Mouse (Mus musculus): Measurements from ENCODE around the gene Tmem203.
"Not testable (repeated sequence)": the region's sequence is repeated elsewhere in the genome, so short reads cannot be mapped to it uniquely, and the experiment has no call there.

Tmem203 gene

DNA sequence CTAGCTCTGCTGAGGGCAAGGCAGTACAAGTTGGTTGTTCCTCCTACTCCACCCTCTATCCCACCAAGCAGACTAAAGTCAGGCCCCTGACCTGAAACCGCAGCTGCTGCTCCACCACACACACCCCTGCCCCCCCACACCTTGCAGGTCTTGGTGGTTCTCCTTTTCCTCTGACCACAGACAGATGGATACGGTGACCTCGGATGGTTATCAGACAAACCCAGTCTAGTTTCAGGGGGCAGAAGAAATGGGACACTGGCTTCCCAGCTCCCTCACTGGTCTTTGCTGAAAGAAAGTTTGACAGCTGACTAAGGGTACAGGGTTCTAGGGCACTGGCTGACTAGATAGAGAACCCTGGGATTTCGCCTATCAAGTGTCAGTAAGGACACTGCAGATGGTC is 21.8 kb upstream of the Tmem203 start:
- no peak for DNase-seq (ENCODE audit: low spot score in 2 of 2)

DNA sequence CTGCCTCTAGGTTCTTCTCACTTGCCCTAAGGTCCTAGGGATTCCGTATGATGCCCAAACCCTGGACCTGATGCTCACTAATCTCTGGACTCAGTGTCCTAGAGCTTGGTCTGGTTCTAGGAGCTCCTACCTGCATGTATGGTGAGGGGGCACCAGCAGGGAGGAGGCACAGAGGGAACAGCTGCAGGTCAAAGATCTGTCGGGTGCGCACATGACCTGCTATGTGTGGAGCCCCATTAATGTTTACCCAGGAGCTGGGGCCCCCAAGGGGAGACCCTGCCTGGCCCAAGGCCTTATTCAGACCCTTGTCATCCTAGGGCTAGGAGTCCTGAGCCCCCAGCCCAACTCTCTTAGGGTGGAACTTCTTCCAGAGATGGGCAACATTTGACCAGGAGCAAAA is 21.2 kb upstream of the Tmem203 start, which contains the start of gene Slc34a3:
Slc34a3 (minus strand) TSS at position 315 of the 400 bp plus-strand sequence.
- DNase-seq (ENCODE audit: low spot score in 2 of 2): no peak

- no peak for DNase-seq (ENCODE audit: low spot score in 2 of 2)
Observed at GRCm38 (mm10) chr2:25234551-25235220, 20.6 kb upstream of the Tmem203 start.

- DNase-seq (ENCODE audit: low spot score in 2 of 2): no peak
Observed at GRCm38 (mm10) chr2:25236614-25237013, 18.6 kb upstream of the Tmem203 start, which contains the start of gene Rnf224. Gene Rnf224 (minus strand): TSS chr2:25236787.

- DNase-seq (ENCODE audit: low spot score in 2 of 2): no peak
Observed at GRCm38 (mm10) chr2:25237522-25237921, 17.7 kb upstream of the Tmem203 start.

DNA sequence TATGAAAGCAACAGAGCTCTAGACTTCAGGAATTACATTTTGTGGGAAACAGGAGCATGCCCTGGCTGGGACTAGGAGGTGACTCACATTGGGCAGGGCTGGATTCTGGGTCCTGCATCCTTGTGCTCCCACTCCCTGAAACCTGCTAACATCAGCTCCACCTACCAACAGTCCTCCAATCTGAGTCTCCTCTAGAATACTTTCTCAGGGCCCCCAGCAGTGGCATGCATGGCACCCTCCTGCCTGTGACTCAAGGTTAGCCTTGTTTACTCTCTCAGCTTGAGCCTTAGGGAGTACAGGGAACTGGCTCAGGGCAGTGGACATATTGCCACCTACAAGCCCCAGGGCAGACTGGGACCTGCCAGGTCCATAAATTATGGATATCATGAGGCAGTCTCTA is 17.1 kb upstream of the Tmem203 start:
- no peak for DNase-seq (ENCODE audit: low spot score in 2 of 2)

GRCm38 (mm10) chr2:25239766-25240165 is 15.5 kb upstream of the Tmem203 start:
- no peak for DNase-seq (ENCODE audit: low spot score in 2 of 2)

DNA sequence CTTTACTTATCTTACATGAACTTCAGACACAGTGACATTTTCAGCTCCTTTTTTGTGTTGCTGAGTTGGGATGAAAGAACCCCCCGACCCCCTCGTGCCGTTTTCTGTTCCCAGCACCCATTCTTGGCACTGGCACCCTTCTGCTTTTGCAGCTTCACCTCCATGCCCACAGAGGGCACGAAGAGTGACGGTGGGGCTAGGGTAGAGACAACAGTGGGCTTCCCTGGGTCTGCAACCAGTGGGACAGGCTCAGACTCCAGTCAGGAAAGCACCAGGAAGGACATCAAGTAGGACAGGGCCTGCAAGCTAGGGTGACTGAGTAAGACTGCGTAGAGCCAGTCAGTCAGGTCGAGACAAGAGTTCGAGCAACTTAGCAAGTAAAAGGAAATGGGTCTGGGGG is 14.9 kb upstream of the Tmem203 start:
- DNase-seq (ENCODE audit: low spot score in 2 of 2): no peak

DNA sequence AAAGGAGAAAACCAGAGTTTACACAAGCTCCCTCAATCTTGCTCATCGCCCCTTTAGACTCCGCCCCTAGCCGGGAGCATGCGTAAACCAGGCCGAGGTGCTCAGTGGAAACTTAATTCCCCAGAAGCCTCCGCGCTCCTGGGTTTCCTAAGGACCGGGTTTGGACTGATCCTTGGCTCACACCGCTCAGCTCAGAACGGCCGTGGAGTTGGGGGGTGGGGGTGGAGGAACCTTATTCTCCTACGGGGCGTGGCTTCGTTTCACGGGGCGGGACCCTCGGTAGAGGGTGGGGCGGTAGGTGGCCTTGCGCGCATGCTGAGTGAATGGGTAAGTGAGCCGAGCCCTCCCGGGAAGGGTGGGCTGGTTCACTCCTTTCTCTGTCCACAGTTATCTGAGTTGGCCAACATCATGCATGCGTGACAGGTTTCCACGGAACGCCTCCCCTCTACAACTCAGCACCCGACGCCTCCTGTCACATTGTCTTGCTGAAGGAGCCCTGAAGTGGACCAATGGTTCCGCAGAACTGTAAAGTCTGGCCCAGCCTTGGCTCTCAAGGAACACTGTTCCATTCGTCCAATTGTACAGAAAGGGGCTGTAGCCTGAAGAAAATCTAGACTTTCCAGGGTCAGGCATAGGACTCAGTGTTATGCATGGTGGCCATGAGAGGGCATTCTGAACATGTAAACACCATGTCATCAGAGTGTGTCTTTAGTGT is 14.4 kb upstream of the Tmem203 start:
- DNase-seq (ENCODE audit: low spot score in 2 of 2): peak in 1 of 2 experiments; percentile 33

DNA sequence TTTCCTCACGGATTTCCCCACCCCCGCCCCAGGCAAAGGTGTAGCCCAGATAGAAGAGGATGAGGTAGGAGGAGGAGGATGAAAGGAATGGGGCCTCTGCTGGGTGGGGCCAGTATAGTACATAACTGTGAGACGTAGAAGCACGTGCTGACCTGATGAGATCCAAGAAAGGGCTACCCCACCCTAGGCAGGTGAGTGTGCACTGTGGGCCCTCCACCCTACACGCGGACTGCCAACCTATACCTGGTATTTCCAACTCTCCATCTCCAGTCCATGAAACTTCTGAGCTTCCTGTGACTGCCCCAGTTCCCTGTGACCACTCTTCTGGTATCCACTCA is 13.8 kb upstream of the Tmem203 start:
- no peak for DNase-seq (ENCODE audit: low spot score in 2 of 2)

DNA sequence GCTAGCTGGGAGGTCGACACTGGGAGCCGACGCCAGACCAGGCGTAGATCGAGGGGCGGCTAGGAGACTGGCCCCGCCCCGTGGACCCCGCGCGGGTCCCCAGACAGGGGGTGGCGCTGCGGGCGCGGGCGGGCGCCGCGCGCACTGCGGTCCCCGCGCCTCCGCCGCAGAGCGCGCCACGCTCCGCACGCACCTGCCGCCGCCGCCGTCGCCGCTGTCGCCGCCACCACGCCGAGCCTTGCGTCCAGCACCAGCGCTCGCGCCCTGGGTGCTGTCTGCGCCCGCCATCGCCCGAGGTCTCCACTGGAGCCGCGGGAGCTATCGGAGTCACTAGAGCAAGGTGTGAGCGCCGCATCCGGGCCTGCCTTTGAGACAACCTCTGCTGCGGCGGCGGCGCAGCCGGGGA is 13.1 kb upstream of the Tmem203 start, which contains the start of the genes Rnf208 and Cysrt1:
Rnf208 (plus strand) TSS at position 155 of the 406 bp plus-strand sequence.
Cysrt1 (minus strand) TSS at position 352 of the 406 bp plus-strand sequence.
- DNase-seq (ENCODE audit: low spot score in 2 of 2): no peak

- DNase-seq (ENCODE audit: low spot score in 2 of 2): no peak
Observed at GRCm38 (mm10) chr2:25243342-25243741, 11.9 kb upstream of the Tmem203 start.

DNA sequence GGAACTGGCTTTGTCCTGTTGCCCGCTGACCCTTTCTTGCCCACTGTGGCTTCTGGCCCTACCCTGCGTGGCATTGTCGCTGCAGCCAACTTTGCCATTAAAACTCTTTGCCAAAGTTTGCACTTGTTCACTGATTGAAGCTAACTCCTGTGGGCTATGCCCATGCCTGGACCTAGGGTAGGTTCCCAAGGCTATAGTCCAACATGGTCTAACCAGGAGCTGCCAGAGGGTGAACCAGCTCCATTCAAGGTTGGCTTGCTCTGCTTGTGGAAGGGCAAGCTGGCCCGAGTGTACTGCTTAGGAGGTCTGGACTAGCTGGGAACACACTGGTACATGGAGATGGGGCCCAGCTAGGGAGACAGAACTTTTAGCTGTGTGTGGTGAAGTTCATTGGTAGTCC is 11.1 kb upstream of the Tmem203 start:
- no peak for DNase-seq (ENCODE audit: low spot score in 2 of 2)

DNA sequence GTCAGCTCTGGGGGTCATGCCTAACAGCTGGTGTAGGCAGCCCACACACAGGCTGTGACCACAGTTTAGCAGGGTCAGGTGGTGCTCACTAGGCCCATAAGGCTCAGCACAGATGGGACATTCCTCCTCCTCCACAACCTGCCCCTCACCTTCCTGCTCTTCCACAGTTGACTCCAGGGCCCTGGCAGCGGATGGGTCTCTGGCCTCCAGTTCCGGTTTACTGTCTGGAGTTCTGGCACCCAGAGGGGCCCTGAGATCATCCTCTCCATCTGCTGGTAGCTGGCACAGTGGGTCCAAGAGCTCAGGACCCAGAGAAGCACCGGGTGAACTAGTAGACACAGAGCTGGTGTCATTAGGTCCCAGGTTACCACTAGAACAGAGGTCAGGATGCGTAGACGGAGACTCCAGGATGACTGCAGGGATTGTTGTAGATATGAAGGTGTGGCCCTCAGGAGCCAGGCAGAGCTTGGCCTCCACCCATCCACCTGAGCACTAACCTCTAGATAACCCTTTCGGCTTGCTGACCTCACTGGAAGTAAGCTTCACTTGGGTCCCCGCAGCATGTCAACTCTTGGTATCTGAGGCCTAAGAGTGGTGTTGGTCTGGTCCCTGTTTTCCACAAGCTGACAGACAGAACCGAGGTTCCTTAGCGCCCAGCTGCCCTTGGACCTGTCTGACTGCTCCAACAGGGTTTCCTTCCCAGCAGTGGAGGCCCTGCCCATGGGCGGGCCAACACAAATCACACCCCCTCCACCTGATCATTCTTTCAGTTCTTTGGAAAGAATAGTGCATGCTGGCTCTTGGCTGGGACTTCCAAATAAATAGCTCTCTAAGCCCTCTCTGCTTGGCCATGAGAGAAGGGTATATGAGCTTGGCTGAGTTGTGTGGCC is 8.8 kb upstream of the Tmem203 start, which contains the start of gene AL732309.1:
AL732309.1 (minus strand) TSS at position 681 of the 890 bp plus-strand sequence.
- DNase-seq (ENCODE audit: low spot score in 2 of 2): no peak

DNA sequence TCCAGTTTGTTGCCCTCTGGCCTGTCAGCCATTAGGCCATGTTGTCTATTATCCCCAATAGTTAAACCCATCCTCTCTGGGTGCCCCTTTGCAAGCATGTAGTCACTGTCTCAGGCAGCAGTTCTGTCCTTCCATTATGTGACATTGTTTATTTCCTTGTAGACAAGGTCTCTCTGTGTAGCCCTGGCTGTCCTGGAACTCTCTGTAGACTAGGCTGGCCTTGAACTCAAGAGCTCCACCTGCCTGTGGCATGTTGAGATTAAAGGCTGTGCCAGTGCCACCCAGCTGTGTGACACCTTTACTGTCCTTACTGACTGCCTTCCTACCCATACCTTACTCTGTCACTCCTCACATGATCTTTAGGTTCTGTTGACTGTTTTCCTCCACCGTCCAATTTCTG is 2.9 kb upstream of the Tmem203 start:
- no peak for DNase-seq (ENCODE audit: low spot score in 2 of 2)

GRCm38 (mm10) chr2:25256443-25257109 is 1.3 kb downstream of the Tmem203 start:
- peak in 1 of 2 experiments; percentile 61 for DNase-seq (ENCODE audit: low spot score in 2 of 2)

GRCm38 (mm10) chr2:25257250-25257649 is 2.0 kb downstream of the Tmem203 start:
- DNase-seq (ENCODE audit: low spot score in 2 of 2): not testable (repeated sequence)

DNA sequence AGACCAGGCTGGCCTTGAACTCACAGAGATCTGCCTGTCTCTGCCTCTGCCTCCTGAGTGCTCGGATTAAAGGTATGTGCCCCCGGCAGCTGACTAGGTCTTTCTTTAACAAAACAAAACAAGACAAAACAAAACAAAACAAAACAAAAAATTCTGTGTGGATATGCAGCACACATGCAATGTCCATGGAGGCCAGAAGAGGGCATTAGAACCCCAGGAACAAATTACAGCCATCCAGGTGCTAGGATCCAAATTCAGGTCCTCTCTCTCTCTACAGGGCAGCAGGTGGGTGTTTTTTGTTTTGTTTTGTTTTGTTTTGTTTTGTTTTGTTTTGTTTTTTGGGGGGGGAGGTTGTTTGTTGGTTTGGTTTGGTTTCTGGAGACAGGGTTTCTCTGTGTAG is 3.6 kb downstream of the Tmem203 start:
- no peak for DNase-seq (ENCODE audit: low spot score in 2 of 2)

- no peak for DNase-seq (ENCODE audit: low spot score in 2 of 2)
Observed at GRCm38 (mm10) chr2:25261870-25262269, 6.6 kb downstream of the Tmem203 start.

- DNase-seq (ENCODE audit: low spot score in 2 of 2): peak; percentile 91 to 93
Observed at GRCm38 (mm10) chr2:25262291-25262767, 7.1 kb downstream of the Tmem203 start, which contains the start of gene Tprn. Gene Tprn (plus strand): TSS chr2:25262618.
